Mouse (Mus musculus): ENCODE measurements around the gene Hmg20a.

Hmg20a gene

DNA sequence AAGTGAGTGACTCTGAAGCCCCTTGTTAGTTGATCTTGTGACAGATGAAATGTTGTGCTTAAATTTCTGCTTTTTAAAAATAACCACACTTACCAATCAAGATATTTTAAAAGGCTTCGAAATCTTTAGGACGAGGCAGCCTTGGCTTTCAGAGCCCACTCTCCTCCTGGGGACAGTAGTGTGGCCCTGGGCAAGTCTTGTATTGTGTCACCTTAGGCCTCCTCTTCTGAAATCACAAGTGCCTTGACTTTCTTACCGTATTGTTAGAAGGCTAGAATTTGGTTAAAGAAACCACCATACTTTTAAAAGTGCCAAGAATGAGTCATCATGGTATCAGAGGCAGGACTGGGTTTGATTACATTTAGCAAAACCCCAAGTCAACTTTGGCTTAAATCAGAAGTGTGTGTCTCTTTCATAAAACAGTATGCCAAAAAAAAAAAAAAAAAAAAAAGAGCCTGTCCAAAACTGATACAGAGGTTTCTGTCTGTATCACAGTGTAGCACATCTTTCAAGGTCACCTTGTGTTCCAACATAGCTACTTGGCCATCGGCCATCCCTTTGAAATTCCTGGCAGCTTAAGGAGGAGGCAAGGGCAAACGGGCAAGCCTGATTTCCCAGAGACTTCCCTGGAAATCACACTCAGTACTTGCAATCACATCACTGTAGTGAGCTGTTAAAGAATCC lies 78.9 kb downstream of the Hmg20a start:
- no peak for DNase-seq (ENCODE audit: low read depth, low spot score)

DNA sequence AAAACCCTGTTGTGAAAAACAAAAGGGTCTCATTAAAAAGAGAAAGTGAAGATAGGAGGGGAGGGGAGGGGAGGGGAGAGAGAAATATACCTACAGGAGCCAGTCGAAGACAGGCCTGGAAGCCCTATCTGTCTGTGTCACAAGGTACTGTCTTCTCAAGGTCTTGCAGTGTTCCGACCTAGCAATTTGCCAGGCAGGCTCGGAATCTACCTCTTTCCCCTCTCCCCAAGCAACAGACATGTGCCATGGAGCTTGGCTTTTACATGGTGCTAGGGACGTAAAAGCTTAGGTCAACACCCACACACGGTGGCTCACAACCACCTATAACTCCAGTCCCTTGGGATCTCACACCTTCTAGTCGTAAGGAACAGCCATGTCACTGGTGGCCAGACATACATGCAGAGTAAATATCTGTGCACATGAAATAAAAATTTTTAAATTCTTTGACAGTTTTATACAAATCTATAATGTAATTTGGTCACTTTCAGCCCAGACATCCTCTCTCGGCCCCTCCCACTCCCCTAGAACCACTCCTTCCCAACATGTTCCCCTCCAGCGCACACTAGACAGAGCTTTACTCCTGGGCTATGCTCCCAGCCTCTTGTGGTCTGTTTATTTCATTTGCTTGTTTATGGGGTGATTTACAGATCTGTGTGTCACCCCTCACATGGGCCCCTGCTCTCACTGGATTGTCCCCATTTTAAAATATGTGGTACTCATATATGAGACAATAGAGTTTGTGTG lies 81.1 kb downstream of the Hmg20a start:
- DNase-seq (ENCODE audit: low read depth, low spot score) = no peak

DNA sequence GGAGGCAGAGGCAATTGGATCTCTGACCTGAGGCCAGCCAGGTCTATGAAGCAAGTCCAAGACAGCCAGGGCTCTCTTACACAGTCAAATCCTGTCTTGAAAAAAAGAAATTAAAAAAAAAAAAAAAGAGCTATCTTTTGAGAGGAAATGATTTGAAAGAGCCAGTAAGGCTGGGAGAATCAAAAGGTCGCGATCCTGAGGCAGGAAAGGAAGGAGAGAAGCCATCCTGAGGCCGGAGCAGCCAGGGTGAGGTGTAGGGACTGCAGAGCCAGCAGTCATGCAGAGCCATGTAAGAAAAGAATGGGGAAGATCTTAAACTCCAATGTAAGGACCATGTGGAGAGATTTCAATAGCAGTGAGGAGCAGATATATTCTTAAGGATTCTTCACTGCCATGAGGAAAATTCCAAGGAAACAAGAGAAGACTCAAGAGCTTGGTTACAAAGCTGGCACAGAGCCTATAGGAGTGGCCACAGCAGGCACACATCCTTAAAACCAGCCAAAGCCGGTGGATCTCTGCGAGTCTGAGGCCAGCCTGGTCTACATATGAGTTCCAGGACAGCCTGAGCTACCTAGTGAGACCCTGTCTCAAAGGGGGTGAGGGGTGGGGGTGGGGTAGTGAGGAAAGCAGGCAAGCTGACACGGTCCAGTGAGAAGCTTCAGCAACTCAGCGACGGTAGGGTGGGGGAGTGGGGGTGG lies 82.6 kb downstream of the Hmg20a start:
- DNase-seq (ENCODE audit: low read depth, low spot score) = no peak

DNA sequence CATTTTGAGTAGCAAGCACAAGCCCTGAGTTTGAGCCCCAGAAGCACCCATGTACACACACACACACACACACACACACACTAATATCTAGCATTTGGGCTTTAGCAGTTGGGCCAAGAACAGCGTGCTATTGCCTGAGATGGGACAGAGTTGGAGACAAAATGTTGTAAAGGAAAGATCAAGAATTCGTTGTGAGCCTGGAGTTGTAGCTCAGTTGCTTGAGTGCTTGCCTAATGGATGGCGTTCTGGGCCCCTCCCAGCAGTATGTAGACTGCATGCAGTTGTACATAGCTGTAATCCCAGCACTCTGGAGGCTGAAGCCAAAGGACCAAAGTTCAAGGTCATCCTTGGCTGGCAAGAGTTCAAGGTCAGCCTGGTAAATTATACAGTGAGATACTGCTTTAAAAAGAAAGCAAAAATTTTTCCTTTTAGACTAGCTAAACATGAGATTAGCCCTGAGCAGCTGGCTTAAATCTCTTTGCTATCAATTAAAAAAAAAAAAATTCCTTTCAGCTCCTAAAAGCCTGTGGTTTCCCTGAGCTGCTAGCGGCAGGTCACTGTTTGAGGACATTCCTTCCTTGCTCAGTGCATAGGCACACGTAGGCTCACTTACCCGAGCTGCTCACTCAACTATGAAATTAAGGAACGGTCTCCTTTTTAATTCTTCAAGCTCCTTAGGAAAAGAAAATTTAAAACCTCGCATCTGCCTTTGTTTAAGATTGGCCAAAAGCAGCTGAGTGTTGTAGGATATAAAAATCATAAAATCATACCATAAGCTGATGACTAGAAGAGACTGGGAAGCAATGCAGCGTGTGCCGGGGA lies 83.5 kb downstream of the Hmg20a start:
- DNase-seq (ENCODE audit: low read depth, low spot score) = no peak

DNA sequence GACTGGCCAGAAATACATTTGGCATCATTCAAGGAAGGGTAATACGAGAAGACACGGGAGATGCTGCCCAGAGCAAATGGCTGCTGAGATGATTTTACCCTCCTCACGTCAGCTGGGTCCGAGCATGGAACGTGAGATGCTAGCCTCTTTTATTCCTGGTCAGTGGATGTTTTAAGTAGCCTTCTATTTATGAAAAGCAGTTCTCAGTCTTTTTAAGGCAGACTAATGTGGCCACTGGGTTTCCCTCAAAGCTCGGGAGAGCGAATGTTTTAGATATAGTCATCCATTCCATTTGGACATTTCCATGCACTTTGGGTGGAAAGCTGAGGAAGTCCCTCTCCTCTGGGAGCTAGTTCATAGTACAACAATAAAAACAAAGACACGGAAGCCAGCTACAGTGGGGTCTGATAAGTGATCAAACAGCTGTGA lies 84.1 kb downstream of the Hmg20a start:
- DNase-seq (ENCODE audit: low read depth, low spot score) = no peak

DNA sequence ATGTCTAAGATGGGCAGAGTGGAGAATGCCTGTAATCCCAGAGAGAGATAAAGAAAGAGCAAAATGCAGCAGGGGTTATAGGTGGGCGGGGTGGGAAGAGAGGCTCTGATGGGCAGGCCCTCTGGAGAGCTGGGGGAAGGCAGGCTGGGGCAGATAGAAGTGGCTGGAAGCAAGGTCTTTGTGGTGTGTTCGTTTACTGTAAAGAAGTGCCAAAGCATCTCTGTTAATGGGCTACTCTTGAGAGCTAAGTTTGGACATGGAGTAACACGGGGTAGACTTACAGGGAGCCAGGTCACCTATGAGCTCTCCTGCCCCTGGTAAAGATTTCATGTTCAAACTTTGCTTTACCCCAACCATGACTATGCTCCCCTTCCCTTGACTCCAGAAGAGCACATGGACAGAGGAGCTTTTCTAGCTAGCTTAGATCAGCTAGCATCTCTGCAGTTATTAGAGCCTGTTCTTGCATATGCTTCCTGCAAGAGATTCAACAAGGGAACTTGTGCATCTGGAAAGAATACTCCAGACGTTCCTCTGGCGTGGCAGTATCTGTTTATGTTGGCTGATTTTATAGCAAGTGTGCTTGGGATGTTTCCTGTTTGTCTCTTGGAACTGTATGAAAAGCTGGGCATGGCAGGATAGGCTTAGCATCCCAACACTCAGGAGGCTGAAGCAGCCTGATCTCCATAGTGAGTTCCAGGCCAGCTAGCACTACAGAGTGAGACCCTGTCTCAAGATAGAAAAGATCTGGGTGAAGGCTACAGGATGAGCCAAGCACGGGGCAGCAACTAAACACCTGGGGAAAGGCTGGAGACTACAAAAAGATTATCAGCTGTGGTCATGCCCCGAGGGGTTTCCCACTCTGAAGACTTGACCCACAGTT lies 85.5 kb downstream of the Hmg20a start:
- DNase-seq (ENCODE audit: low read depth, low spot score) = no peak

DNA sequence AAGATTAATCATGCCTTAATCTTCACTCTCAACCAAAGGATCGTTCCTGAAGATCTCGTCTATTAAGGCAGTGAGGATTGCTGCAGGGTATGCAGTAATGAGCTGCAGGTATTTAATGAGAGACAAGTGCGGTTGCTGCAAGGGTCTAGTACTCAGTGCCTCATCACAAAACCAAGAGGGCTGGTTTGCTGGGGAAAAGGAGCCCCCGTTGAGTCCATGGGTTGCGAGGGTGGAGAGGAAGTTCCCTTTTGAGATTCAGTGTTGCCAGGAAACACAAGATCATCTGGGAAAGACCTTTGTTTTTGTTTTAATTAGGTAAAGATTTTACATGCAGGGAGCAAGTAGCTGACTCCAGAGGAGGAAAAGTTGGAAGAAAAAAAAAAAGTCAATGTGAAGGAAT lies 86.1 kb downstream of the Hmg20a start:
- DNase-seq (ENCODE audit: low read depth, low spot score) = no peak

DNA sequence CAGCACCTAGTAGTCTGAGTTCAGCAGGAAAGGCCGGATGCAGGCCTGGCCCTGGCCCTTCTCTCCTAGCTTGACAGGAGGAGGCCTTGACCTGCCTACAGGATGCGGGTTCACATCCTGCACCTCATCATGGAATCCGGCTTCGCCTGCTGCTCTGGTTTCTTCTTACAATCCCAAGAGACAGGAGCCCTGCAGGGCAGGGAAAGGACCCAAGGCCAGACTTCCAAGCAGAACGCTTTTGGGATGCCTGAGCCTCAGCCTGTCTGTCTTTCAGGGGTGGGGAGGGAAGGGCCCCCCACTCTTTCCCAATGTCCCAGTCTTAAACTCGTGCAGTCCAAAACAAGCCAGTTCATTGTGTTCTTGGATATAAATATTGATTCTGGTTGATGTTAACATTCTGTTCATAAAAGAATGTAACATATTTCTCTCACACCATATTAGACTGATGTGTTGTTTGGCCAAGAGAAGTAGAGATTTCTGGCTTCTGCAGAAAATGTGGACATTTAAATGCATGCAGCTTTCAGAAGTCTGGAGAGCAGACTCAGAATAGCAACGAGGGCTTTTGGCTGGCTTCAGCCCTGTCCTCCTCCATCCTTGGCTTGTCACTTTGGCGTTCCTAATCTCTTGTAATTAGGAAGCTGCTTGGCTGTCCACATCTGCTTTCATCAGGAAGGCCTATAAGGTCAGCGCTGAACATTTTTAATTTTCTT lies 86.8 kb downstream of the Hmg20a start:
- DNase-seq (ENCODE audit: low read depth, low spot score) = no peak

DNA sequence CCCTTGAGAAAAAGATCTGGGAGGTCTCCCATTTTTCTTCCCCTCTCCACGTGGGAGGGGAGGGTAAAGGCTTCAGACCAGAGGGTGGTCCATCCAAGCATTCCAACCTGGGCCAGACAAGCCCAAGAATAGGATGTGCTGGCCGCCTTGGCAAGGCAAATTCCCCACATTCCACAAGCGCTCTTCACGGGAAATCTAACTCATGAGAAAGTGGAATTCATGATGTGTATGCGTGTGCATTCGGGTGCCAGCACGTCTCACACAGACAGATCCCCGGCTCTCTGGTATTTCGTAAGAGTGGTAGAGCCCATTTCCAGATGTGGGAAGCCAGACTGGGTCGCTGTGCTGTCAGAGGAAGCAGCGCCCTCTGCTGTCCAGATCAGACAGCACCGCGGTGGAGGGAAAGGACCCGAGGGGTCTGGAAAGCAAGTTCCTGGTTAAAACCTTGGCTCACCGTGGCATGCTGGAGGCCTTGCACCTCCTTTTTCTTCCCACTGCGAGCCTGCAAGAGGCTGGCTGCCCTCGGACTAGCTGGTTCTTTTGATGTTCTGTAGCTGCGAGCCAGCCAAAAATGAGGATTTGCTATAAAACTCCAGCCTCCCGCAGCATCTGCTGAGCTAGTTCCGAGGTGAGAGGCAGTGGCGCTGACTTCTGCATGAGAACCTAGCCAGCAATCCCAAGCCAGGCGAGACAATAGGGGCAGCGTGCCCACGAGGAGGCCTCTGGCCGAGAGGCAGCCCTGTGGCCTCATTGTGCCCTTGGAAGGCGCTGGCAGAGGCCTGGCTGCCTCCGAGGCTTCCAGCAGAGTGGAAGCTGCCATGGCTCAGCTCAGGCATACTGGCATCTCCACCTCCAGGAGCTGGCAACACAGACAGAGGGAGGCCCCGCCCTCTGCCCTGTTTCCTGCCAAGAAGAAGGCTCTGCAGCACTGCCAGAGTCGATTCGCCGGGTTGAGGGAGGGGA lies 87.7 kb downstream of the Hmg20a start:
- DNase-seq (ENCODE audit: low read depth, low spot score) = peak; percentile 74

DNA sequence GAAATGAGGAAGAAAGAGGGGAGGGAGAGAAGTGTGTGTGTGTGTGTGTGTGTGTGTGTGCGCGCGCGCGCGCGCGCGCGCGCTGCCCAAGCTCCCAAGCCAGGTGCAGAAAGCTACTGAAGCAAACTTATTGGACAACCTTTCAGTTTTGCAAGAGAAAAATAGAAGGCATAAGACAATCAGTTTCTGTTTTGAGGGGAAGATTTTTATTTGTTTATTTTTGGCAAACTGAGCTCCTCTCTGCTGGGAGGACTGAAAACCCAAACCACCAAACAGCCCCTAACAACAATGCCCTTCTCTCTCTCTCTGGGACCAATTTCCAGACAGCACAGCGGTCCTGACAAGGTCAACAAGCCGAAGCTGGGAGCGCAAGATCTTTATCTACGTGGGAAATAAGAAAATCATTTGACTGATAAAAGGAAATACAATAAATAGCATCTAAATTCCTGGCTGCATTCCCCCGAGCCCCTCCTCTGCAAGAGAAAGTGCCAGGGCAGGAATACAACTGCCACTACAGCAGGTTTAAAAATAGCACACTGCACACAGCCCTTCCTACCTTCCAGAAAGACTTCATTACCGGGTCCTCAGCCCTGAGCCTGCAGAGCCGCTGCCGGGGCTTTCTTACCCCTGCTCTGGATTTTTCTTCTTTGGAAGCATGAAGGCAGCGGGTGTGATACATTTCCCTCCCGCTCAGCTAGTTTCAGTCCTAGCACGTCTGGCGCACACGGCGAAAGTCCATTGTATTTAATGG lies 88.7 kb downstream of the Hmg20a start:
- DNase-seq (ENCODE audit: low read depth, low spot score) = no peak

DNA sequence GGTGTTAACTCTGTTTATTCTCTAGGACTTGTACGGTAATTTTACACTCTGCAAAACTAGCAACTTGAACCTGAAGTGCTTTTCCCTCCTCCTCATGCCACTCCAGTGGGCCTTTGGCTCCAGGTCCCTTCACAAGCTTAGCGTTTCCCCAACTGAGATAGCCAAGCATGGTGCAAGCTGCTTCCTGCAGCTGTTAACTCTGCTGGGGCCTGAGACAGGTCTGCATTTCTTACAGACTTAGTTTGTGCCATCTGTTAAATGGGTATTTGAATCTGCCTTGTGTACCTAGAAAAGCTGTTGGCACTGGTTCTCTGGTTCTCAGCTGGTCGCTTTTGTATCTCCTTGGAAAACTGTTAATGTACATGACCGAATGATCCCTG lies 89.3 kb downstream of the Hmg20a start:
- no peak for DNase-seq (ENCODE audit: low read depth, low spot score)

DNA sequence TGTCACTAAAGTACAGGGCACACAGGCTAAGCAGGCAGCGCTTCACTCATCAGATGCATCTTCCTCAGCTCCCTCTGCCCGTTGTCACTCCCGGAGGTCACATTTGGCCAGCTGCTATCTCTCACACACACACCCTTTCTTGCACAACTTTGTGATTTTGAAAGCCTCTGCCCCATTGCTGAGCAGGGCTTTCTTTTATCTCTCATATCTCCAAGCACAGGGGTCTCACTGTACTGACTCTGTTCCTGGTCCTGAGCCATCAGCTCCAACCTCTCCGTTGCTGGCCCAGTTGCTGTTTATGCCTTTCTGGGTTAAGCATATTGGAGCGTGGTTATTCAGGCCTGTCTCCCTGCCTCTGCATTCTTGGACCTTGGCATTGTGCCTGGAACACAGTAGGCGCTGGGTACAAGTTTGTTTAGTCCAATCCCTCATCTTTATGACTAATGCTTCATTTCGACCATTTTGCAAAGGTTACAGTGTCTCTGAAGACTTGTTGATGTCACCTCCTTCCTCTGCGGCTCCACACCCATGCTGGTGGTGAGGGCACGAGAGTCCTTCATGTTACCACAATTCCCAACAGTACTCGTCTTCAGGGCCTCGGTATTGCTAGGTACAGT lies 90.5 kb downstream of the Hmg20a start:
- DNase-seq (ENCODE audit: low read depth, low spot score) = no peak

DNA sequence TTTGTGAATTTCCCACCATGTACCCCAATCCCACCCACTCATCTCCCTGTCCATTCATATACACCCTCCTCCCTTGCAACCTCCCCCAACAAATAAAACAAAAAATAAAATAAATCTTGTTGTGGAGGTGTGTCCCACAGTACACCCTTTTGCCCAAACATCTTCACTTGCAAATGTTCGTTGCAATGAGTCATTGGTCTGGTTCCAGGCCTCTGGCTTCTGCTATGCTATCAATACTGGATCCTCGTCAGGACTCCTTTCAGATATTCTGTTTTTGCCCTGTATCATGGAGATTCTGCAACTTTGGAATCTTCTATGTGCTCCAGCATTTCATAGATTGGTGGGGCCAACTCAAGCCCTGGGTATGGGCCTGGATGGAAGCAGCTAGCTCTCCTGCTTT lies 91.9 kb downstream of the Hmg20a start:
- DNase-seq (ENCODE audit: low read depth, low spot score) = no peak

DNA sequence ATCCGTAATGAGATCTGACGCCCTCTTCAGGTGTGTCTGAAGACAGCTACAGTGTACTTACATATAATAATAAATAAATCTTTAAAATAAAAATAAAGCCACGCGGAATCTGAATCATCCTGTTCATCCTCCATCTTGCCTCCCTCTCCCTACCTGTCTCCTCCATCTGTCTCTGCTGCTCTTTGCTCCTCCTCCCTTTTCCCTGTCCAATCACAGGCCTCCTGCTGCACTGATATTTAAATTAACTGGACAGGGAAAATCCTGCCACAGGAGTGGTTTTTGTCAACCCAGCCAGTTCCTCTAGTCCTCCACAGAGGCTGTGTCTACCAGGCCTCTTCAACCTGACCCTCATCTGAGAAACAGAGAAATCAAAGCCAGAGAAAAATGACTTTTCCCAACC lies 94.1 kb downstream of the Hmg20a start:
- no peak for DNase-seq (ENCODE audit: low read depth, low spot score)

DNA sequence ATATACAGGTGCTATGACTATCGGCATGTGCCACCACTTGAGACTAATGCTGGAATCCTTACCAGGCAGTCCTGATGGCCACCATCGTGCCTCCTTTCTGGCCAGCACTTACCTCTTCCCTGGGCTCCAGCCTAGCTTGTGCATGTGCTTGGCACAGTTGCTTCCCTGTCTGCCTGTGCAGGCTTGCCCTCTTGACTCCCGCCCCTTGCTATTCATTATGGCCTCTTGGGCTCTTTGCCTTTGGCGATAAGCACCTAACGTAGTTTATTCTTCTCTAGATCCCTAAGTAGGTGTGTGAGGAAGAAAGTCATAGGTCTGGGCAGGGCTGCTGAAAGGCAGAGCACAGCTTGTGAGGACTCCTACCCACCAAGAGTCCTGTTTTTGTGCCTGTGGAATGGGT lies 96.7 kb downstream of the Hmg20a start:
- no peak for DNase-seq (ENCODE audit: low read depth, low spot score)

DNA sequence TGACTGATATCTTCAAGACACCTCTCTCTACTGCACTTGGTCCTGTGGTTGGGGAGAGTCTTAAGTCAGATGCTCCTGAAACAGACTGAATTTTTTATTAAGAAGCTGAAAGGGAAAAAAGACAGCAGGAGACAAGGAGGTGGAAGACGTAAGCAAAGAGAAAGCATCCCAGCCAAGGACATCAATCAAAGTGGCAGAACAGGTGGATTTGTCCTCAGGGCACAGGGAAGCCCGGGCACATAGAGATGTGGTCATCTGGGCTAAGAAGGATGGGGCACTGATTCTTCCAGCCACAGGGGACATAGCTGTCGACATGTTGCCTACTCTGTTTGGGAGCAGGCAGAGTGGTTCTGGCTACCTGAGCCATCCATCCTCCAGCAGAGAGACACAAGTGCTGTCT lies 97.8 kb downstream of the Hmg20a start:
- DNase-seq (ENCODE audit: low read depth, low spot score) = no peak

DNA sequence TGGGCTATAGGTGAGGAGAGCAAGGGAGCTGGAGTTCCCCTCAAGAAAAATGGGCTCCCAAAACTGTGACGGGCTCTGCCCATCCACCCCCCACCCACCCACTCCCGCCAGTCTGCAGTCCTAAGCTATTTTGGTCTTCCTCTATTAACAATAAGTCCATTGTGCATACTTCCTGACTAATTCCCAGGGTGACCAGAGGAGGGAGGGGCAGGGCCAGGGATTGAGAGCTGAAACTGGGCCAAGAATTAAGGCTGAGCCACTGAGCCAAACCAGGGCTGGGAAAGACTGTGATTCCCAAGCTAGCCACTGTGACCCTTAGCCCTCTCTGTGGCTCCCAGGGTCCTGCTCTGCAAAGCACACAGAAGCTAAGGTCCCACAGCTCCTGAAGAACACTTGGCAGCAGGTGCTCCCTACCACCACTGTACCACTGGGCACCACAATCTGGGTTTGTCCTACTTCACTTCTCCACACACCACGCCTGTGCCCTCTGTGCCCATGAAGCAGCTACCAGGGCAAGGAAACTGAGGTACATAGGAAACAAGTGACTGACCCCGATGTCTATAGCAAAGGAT lies 98.4 kb downstream of the Hmg20a start:
- DNase-seq (ENCODE audit: low read depth, low spot score) = no peak

DNA sequence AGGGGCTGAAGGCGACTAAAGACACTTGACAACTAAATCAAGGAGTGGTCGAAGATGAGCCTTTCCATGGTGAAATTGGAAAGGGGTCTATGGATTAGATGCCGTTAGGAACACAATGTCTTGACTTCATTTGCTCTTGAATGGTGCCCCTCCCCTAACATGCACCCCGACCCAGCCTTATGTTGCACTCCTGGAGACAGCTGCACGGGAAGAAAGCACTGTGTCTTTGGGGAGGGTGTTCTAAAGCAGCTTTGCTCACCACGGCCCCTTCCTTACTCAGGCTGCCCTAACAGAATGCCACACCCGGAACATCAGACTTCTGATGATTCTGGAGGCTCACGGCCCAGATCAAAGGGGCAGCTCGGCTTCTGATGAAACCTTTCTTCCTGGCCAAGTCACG lies 103.9 kb downstream of the Hmg20a start:
- no peak for DNase-seq (ENCODE audit: low read depth, low spot score)

All from WW6 (cell line).